Mouse (Mus musculus): Measurements from ENCODE around the gene Hgd.

The Hgd gene

DNA sequence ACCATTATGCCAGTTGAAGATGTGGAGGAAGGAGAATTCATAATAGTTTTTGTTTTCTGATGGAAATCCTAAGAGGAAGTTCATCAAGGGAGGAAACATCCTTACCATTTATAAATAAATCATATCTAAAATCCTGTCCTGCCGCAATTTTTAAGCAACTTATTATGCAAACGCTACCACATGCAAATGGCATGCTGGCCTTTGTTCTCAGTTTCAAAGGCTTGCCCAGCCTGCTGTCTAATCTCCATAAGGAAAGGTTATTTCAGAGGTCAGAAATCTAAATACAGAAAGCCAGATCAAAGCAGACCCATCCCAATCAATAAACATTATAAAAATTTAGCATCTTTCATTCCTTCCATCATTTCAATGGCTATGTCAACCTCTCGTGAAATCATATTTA, 1.9 kb downstream of the Hgd start:
- DNase-seq, result no peak

DNA sequence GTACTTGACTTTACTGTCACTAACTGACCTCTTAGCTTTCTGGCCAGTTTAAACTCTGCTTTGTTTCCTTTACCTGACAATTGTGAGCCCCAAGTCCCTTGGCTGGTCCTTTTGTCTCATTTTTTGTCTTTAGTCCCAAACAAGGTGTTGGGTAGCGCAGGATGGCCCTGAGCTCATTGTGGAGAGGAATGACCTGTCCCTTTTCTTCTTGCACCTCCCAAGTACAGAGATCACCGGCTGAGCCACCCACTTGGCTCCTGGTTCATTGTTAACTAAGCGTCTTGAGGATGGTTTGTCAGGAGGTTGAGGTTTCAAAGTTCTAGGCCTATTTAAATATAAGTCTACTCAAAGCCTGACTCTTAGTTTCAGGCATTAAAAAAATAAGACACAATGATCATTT, 3.4 kb downstream of the Hgd start:
- DNase-seq, result no peak

DNA sequence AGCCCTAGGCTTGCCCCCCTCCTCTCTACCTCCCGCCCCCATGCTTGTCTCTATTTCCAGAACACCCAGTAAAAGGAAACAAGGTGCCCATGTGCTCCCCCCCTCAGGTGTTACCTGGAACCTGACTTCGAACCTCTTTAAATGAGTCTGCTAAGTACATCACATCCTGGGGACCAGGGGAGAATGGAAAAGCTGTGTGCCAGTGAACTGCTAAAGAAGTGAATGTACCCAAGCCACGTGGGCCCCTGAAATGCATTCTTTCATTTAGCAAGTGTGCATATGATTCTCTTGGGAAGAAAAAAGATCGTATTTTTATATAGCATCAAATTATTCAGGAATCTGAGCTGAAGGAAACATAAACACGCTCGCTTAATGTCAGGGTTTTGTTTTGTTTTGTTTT, 3.8 kb downstream of the Hgd start:
- DNase-seq, result no peak

DNA sequence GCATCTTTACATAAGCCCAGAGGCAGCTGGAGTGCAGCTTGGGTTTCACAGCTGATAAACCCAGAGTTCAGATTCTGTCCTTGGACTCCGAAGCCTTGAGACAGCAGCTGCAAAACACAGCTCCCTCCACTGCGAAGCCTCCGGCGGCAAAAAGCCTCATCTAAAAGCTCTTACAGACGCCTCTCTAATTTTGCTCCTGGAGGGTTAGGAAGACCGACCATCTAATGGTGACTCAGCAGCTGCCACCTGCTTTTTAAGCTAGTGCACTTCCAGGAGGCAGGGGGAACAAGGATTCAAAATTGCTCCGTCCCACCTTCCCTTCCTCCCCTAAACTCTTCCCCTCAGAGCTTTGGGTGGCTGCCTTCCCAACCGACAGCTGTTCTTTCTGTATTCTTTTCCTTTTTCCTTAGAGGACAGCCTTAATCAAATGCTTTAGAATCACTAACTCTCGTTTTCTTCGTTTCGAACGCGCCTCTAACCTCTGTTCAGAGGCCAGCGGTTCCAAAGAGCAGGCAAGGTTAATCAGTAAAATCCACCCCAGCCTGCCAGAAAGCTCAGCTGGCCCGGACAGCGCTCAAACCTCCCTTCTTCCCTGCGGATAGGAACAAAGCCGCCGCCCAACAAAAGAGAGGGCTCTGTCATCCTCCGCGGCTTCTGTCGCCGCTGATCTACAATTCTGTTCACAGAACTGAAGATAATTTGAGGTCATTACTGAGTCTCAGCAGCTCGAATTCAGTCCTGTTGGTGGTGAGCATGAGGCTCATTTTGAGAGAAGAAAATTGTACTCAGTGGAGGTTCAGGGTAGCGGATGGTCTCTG, 4.5 kb downstream of the Hgd start:
- peak; percentile 56 for DNase-seq

DNA sequence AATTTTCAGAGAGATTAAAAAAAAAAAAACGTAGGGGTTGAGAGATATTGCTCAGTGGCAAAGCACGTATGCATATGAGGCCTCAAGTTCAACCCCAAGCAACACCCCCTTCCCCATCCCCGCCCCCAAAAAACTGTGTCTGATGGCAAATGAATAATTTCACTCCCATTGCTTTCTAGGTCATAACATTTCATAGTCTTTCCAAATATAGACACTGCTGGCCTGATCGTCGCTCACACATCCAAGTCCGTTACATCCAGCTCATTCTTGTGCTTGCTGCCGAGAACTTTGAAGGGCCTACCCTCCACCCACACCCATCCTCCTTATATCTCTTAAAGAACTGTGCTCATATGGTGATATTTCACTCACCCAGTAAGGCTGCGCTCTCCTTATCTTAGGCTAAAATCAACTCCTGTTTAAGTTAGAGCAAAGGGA, 5.2 kb downstream of the Hgd start:
- no peak for DNase-seq

DNA sequence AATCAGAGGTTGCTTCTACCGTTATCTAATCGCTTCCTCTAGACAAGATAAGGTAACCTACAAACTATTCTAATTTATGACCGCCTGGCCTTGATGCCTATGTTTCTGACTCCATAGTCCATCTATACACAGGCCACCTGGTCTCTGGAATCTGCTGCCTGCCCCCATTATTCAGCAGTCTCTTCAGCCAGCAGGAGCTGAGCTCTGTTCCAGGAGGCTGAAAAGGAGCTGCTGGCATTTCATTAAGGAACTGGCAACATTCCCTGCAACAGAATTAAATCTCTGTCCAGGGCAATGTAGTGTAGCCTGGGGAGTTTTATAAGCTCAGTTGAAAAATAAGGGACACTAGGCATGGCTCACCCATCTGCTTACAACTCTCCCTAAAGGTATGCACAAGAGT, 11.0 kb downstream of the Hgd start:
- peak; percentile 94 for DNase-seq

DNA sequence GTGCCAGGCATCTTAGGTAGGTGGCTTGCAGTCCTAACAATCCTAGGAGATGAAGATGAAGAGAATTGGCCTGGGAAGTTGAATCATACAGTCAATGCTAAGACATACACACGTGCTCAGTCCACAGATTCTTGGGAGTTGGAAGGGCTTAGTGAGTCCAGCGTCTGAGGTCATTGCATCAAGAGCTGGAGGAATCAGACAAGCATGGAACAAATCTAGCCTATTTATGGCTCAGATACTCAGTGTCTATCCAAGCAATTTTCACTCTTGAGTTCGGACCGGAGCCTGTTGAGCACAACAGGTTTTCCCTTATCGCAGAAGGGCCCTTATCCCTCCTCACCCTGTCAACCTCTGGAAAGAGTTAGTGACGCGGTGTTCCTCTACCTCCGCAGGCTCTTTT, 11.6 kb downstream of the Hgd start:
- no peak for DNase-seq

DNA sequence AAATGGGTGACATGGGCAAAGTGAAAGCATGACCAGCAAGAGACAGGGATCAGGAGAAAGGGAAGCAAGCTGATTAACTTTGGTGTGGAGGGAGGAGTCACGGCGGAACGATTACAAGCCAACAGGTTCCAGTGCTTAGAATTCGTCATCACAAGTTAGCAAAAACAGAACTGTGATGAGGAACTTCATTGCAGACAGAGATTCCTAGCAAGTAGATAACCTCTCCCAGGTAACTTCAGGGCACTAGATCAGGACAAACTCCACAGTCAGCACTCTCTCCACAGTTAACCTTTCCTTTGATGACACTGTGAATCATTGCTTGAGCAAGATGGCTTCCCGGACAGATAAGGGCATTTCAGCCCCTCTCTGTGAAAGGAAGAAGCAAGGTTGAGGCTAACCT, 17.5 kb downstream of the Hgd start:
- no peak for DNase-seq

DNA sequence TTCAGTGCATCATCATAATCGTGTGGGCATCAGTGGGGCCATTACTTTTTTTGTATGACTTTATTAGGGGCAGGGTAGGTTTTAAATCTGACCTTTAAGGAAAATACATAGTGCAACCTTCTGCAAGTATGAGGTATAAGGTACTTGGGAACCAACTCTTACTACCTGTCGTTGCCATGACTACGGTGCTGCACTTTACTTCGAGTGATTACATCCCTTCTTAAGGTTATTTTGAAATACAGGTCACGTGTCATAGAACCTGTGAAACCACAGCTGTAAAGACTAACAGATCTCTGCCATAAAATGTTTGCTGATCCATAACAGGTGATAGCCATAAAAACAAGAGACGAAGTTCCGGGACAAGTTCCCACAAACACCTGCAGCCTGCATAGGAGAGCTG, 18.5 kb downstream of the Hgd start:
- DNase-seq, result no peak

DNA sequence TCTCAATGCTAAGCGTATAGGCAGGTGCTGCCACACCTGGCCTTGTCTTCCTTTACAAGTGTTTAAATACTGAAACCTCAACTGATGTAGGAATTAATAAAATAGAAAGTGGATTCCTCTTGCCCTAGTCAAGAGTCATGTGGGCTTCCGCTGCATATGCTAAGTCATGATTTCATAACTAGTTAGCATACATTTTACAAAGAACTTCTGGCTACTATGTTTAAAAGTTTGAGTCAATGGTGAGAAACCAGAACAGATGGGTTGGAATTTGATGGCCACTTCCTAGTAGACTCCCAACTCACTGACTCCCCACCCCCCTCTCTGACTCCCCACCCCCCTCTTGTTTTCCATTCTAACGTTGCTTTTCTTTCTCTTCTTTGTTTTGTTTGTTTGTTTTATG, 19.4 kb downstream of the Hgd start:
- no peak for DNase-seq

DNA sequence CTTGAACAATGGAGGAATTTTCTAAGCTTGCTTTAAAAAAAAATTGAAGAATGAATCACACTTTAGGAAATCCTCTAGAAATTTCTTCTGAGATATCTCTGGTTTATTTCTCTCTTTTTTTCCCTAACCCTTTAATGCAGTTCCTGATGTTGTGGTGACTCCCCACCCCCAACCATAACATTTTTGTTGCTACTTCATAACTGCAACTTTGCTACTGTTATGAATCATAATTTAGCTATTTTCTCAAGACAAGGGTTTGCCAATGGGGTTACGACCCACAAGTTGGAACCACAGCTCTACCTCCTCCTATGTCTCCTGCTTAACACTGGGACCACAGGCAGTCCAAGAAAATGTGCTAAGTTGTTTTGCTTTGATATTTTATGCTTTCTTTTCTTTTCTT, 23.5 kb downstream of the Hgd start:
- no peak for DNase-seq

DNA sequence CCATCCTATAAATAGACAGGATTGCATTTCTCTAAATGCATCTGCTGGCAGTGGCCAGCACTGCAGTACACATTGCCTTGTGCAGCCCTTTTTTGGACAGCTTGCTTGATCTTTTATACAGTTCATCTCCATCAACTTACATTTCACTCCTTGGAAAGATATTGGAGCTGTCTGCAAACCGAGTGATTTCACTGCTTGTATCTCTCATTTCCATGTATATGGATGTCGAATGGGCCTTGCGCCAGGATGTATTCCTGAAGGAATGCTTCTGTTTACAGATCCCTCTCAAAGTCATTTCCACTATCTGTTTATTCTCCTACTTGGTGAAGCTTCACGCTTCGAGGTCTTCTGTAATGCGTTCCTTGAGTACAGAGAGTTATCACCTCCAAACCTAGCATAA, 24.3 kb downstream of the Hgd start:
- no peak for DNase-seq

DNA sequence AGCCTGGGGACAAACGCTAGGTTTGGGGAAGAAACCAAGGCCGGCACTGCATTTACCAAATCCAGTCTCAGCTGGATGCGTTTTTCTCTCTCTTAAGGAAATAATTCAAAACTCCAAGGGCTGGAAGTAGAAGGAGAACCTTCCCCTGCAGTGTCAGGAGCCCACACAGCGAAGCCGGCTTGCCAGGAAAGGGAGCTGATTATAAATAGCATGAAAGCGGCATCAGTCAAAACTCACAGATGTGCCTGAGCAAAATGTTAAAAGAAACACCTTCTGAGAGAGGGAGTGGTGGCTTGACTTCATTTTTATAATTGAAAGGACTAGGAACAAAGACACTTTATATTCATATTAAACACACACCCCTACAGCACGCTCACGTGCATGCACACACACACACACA, 30.4 kb downstream of the Hgd start:
- DNase-seq, result no peak

DNA sequence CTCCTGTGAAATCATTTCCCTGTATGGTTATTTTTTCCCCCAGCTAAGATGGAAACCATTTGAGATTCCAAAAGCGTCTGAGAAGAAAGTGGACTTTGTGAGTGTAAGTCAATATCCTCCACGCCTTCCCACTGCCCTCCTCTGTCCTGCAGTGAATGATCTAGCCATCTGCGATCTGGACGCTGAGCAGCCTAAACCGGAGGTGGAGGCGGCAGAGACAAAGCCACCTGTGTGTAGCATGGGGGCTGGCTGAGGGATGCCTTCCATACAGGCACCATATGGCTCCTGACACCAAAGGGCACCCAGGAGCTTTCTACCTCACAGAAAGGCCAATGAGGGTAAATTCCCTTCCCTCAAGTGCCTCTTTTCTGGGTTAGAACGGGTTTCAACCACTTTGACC, 31.1 kb downstream of the Hgd start:
- DNase-seq, result peak; percentile 66

DNA sequence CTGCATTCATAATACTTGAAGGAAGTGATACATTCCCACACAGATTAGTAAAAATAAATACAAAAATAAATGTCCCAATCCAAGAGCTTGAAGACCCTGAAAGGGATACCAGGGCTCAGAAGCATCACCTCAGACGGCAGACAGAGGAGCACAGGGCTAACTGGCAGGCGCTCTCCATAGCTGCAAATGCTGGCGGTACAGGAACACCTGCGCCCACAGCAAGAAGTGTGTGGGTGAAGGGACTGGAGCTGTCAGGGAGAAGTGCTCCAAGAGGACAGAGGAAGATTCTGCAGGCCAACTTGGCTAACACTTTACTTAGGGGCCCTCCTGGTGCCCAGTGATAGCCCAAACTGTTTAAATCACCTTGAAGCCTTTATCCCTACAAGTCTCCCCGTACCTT, 32.1 kb downstream of the Hgd start:
- DNase-seq, result peak; percentile 74

DNA sequence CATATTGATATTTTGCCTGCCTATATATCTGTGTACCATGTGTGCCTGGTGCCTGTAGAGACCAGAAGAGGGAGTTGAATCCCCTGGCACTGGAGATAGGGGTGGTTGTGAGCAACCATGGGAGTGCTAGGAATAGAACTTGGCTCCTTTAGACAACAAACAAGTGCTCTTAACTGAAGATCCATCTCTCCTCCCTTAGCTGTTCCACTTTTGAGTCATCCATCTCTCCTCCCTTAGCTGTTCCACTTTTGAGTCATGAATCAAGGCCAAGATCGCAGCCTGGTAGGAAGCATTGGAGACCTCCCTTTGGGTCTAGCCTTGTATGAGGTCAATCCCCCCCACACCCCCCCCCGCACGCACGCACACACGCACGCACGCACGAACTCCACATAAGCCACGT, 34.6 kb downstream of the Hgd start:
- DNase-seq, result no peak

DNA sequence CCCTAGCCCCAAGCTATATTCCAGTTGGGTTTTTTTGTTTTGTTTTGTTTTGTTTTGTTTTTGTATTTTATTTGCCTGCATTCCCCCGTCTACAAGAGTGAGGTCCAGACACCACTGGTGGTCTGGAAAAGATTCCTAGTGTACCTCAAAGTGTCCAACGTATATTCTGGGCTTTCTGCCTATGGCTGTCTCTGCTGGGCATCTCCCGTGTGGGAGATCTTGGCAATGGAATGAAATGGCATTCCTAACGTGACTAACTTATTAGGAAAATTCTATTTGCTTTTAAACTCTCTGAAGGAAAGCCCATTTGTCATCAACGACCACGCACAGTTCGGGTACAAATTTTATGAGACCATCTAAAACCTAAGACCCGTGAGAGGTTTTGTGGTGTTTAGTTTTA, 35.5 kb downstream of the Hgd start:
- no peak for DNase-seq

DNA sequence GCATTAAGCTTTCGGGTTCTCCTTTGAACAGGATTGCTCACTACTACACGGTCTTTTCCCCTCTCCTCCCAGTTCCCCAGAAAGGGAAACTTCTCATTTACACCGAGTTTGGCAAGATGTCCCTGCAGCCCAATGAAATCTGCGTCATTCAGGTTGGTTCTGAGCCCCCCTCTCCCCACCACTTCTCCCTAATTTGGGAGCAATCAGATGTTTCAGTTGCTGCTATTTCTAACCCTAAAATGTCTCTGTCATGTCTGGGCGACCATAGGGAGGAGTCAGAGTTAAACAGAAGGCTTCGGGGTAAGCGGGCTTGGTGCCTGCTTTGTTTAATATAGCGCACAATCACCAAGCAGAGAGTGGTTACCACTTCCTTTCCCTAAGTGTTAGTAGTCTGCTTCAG, 36.2 kb downstream of the Hgd start:
- DNase-seq, result no peak

DNA sequence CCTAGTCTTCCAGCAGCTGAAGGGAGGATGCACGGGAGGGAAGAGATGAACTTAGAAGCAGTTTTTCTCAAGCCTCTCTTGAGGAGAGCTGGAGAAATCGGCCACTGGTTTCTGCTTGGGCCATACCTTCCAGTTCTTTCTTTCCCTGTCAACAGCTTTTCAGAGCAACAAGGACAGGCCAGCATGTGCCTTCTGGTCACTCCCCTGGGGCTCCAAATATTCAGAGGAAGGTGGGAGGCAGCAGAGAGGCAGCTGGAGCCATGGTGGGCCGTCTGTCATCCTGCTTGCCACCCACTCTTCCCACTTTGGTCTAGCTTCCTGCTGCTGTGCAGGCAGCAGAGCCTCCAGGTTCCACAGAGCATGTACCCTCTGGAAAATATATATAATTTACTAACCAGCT, 37.7 kb downstream of the Hgd start:
- peak; percentile 80 for DNase-seq

DNA sequence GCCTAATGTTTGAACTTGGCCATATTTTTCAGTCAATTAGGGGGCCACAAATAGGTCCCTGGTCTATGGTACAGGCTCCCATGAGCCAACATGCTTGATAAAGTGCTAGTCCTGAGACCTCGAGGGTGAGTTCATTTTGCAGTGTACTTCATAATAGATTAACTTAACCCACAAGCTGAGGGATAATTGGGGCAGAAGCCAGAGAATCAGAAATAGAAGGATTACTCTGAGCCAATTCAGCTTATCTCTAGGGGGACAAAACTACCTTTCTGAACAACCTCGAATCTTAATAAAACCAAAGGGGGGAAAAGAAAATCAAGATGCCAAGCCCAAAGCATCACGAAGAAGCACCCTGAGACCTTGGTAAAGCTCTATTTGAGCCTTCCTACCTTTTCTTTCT, 42.5 kb downstream of the Hgd start:
- DNase-seq, result no peak

DNA sequence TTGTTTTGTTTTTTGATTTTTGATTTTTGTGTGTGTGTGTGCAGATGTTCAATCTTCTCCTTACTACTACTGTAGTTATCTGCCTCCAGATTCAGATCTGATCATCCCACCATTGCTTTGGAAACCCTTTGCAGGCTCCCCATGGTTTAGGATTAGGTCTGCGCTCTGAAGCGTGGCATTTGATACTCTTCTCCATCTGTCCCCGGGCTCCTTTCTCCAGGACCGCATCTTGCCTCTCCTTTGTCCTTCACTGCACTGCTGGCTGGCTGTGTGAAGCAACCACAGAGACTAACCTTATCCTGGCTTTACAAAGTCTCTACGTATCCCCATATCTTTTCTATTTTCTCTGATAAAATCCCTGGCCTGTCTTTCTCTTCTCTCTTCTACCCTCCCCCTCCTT, 43.0 kb downstream of the Hgd start:
- peak; percentile 83 for DNase-seq

DNA sequence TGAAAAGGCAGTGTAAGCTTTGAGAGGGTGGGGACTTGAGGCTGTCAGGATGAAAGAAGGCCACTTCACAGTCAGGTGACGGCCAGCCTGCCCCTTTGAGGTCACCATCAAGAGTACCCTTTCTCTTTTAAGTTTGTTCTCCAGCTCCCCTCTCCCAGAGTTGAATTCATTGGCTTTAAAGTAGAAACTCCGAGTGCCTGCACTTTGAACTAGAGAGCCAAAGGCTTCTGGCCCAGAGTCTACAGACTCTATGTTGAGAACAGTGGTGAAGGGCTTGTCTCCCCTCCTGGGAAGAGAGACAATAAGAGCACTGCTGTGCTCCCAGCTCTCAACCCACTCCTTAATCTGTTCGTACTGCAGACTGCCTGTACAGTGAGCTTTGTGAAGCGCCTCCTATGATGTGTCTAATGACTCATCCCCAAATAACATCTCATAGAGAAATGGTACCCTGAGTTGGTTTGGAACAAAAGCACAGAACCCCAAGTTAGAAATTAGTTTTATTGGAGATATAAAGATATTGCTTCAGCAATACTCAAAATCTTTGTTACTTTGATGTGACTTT, 46.5 kb downstream of the Hgd start:
- no peak for DNase-seq

DNA sequence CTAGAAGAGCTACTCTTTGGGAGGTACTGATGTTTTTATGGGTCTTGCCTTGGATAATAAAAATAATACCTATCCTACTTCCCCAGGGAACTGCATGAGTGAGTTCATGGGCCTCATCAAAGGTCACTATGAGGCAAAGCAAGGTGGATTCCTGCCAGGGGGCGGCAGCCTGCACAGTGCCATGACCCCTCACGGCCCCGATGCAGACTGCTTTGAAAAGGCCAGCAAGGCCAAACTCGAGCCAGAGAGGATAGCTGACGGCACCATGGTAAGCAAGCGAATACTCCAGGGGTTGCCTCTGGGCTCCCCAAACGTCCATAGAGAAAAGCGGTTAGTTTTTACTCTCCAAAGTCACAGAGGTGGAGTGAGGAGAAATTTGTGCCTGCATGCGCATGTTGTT, 48.4 kb downstream of the Hgd start:
- DNase-seq, result no peak

DNA sequence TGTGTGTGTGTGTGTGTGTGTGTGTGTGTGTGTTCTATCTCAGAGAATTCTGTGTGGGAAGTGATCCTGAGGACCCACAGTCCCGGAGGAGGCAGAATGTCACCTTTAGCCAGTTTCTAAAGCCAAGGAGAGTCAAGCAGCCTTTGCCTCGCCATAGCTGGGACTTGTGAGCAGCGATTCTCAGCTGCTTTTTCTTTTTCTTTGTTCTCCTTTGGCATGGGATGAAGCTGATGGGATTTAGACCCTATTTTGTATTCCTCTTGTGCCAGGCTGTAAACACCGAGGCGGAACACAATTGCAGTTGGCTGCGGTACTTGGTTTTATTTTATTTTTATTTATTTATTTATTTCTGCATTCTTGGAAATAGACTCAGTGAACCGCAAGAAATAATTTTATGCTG, 49.1 kb downstream of the Hgd start:
- no peak for DNase-seq

DNA sequence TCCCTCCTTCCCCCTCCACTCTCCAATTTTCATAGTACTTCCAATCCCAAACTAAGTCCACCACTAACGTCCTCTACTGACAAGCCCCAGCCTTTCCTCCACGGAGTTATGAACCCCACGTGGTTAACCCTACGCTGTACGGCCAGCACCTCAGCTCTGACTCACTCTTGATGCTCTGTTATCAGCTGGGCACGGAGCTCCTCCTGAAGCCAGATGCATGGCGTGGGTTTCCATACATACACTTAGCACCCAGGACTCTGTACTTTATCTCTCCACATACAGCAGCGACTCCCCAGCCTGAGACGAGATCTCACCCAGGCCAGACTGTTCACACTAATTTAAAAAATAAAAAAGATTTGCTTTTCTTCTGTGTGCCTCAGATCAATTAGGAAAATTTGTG, 54.6 kb downstream of the Hgd start:
- DNase-seq, result no peak
